Mouse (Mus musculus) hindbrain, embryonic 14.5 days (tissue): ENCODE results near the gene Lrrn1. TPM values are rescaled to one million over a fixed set of nuclear protein-coding genes. Genes with fewer than 3 reads are reported as not detected.
A peak's percentile ranks its signal among the peaks of the same experiment; 100 is the strongest.

Experiments used
- ATAC-seq: fragments of 200-750 bp; cut with Nextera tagmentation; 2 replicates; pipeline ENCODE4 v1.8.0; 2017; ENCODE audit warnings: moderate number of reproducible peaks, mild to moderate bottlenecking, moderate TSS enrichment, moderate library complexity; ENCODE audit not compliant: low FRiP score
- DNase-seq: peaks from one replicate; pipeline ENCODE4 v3.0.0-alpha.2; 2015; ENCODE audit warnings: low spot score
- H3K27ac ChIP-seq: fragments of 300-500 bp; sonication (generic); 2 replicates; pipeline ENCODE4 v1.5.1; 2014; ENCODE audit warnings: mild to moderate bottlenecking, moderate library complexity
- H3K27me3 ChIP-seq: fragments of 300-500 bp; sonication (generic); 2 replicates; pipeline ENCODE4 v1.6.1; 2014; ENCODE audit warnings: mild to moderate bottlenecking, low read length, mixed read lengths; ENCODE audit not compliant: control insufficient read depth, insufficient read depth
- H3K36me3 ChIP-seq: fragments of 300-500 bp; sonication (generic); replicated peaks from 2 replicates; pipeline ENCODE4 v1.6.1; 2014; ENCODE audit not compliant: control insufficient read depth, insufficient read depth
- H3K4me1 ChIP-seq: fragments of 300-500 bp; sonication (generic); replicated peaks from 2 replicates; pipeline ENCODE4 v1.6.1; 2014; ENCODE audit warnings: antibody characterized with exemption, low read length, mixed read lengths; ENCODE audit not compliant: control insufficient read depth, insufficient read depth
- H3K4me2 ChIP-seq: fragments of 300-500 bp; sonication (generic); replicated peaks from 2 replicates; pipeline ENCODE4 v1.6.1; 2014; ENCODE audit warnings: mild to moderate bottlenecking, moderate library complexity
- H3K4me3 ChIP-seq: fragments of 300-500 bp; sonication (generic); replicated peaks from 2 replicates; pipeline ENCODE4 v1.5.1; 2014; ENCODE audit warnings: mild to moderate bottlenecking, low read length
- H3K9ac ChIP-seq: fragments of 300-500 bp; sonication (generic); 2 replicates; pipeline ENCODE4 v1.6.1; 2014
- H3K9me3 ChIP-seq: fragments of 300-500 bp; sonication (generic); 2 replicates; pipeline ENCODE4 v1.6.1; 2016; ENCODE audit warnings: low read length; ENCODE audit not compliant: control insufficient read depth
- WGBS: fragments of 180-500 bp; shearing (Covaris S2); extraction: QIAGEN DNeasy Blood & Tissue Kit; methylation state at CpG from one replicate; pipeline ENCODE4 v1.1.7; 2014; 5-methylcytosine and 5-hydroxymethylcytosine counted together
- polyA plus RNA-seq: library from polyadenylated mRNA; unstranded; fragments of >200 nt; fragmentation: Nextera tagmentation; extraction: Ambion mirVana; gene quantifications from 2 replicates; pipeline ENCODE4 v1.2.1, GENCODE M21; 2014

The Lrrn1 gene
- polyA plus RNA-seq, 1 experiment from 2014 or later = 101 TPM

- no peak overlapping the region for H3K4me2 ChIP-seq
- H3K27me3 ChIP-seq = no peaks in the 10 kb centered on the region
- H3K9me3 ChIP-seq = no peaks in the 10 kb centered on the region
- H3K4me1 ChIP-seq = no peaks in the 10 kb centered on the region
- H3K4me3 ChIP-seq = no peak overlapping the region
- peaks cover 47% of the 10 kb centered on the region for H3K36me3 ChIP-seq
- DNase-seq (no peak), ATAC-seq (no peak)
- H3K9ac ChIP-seq = no peak overlapping the region
- 80% methylated on average over 12 of the region's 12 CpGs for WGBS
- H3K27ac ChIP-seq = no peak overlapping the region
These were observed 37.5 kb downstream of the Lrrn1 start for GRCm38 (mm10) chr6:107566944-107567634.

GRCm38 (mm10) chr6:107574561-107574960, 45.0 kb downstream of the Lrrn1 start:
- DNase-seq (no peak), ATAC-seq (no peak)
- H3K4me2 ChIP-seq = no peak overlapping the region
- 97% methylated on average over 3 of the region's 3 CpGs for WGBS
- peaks cover 34% of the 10 kb centered on the region for H3K36me3 ChIP-seq
- no peaks in the 10 kb centered on the region for H3K27me3 ChIP-seq
- no peak overlapping the region for H3K9ac ChIP-seq
- H3K27ac ChIP-seq = no peak overlapping the region
- no peaks in the 10 kb centered on the region for H3K4me1 ChIP-seq
- no peaks in the 10 kb centered on the region for H3K9me3 ChIP-seq
- H3K4me3 ChIP-seq = no peak overlapping the region

- H3K4me1 ChIP-seq = no peaks in the 10 kb centered on the region
- H3K4me3 ChIP-seq = no peak overlapping the region
- ATAC-seq (no peak), DNase-seq (no peak)
- no peak overlapping the region for H3K9ac ChIP-seq
- H3K27me3 ChIP-seq = no peaks in the 10 kb centered on the region
- peaks cover 27% of the 10 kb centered on the region for H3K36me3 ChIP-seq
- no peak overlapping the region for H3K27ac ChIP-seq
- 83% methylated on average over 3 of the region's 3 CpGs for WGBS
- H3K4me2 ChIP-seq = no peak overlapping the region
- H3K9me3 ChIP-seq = no peaks in the 10 kb centered on the region
These were observed 45.8 kb downstream of the Lrrn1 start for GRCm38 (mm10) chr6:107575405-107575804.

GRCm38 (mm10) chr6:107577309-107577708, 47.7 kb downstream of the Lrrn1 start:
- no peak for ATAC-seq
- Histone ChIP-seq H3K4me3 (no peak overlapping the region), H3K4me2 (no peak overlapping the region), H3K27ac (no peak overlapping the region), H3K9me3 (no peaks in the 10 kb centered on the region), H3K4me1 (no peaks in the 10 kb centered on the region), H3K27me3 (no peaks in the 10 kb centered on the region), H3K36me3 (peaks cover 14% of the 10 kb centered on the region; the same call in 1 of the 2 replicates), H3K9ac (no peak overlapping the region)
- WGBS = over 99% methylated on average over 8 of the region's 8 CpGs
- no peak for DNase-seq

GRCm38 (mm10) chr6:107583759-107584383, 54.3 kb downstream of the Lrrn1 start:
- DNase-seq = no peak
- Histone ChIP-seq H3K4me1 (no peaks in the 10 kb centered on the region), H3K27me3 (no peaks in the 10 kb centered on the region), H3K4me3 (no peak overlapping the region), H3K9ac (no peak overlapping the region), H3K4me2 (no peak overlapping the region), H3K36me3 (no peaks in the 10 kb centered on the region), H3K27ac (no peak overlapping the region), H3K9me3 (no peaks in the 10 kb centered on the region)
- no peak for ATAC-seq
- WGBS = 96% methylated on average over 1 of the region's 1 CpGs

GRCm38 (mm10) chr6:107605151-107605550, 75.6 kb downstream of the Lrrn1 start:
- Histone ChIP-seq H3K9me3 (no peaks in the 10 kb centered on the region), H3K36me3 (no peaks in the 10 kb centered on the region), H3K4me3 (no peak overlapping the region), H3K9ac (no peak overlapping the region), H3K27me3 (no peaks in the 10 kb centered on the region), H3K4me2 (no peak overlapping the region), H3K4me1 (no peaks in the 10 kb centered on the region), H3K27ac (no peak overlapping the region)
- no peak for ATAC-seq
- DNase-seq = no peak

- no peak for ATAC-seq
- no peak overlapping the region for H3K4me3 ChIP-seq
- no peak overlapping the region for H3K9ac ChIP-seq
- 62% methylated on average over 1 of the region's 1 CpGs for WGBS
- H3K4me1 ChIP-seq = no peaks in the 10 kb centered on the region
- H3K4me2 ChIP-seq = no peak overlapping the region
- H3K27ac ChIP-seq = no peak overlapping the region
- no peaks in the 10 kb centered on the region for H3K36me3 ChIP-seq
- peak; percentile 42 for DNase-seq
- no peaks in the 10 kb centered on the region for H3K27me3 ChIP-seq
- H3K9me3 ChIP-seq = no peaks in the 10 kb centered on the region
These were observed 84.7 kb downstream of the Lrrn1 start for GRCm38 (mm10) chr6:107614288-107614687.
